Mouse (Mus musculus) lung, postnatal 0 days (tissue): ENCODE measurements around the gene Rtn4rl1.

Experiments
- CTCF ChIP-seq: IDR thresholded peaks from 2 replicates; pipeline ENCODE4 v1.5.1; 2016; ENCODE audit warnings: antibody characterized with exemption, mild to moderate bottlenecking
- EP300 ChIP-seq: IDR thresholded peaks from 2 replicates; pipeline ENCODE4 v1.6.1; 2016; ENCODE audit warnings: antibody characterized with exemption, mild to moderate bottlenecking, control low read depth

DNA sequence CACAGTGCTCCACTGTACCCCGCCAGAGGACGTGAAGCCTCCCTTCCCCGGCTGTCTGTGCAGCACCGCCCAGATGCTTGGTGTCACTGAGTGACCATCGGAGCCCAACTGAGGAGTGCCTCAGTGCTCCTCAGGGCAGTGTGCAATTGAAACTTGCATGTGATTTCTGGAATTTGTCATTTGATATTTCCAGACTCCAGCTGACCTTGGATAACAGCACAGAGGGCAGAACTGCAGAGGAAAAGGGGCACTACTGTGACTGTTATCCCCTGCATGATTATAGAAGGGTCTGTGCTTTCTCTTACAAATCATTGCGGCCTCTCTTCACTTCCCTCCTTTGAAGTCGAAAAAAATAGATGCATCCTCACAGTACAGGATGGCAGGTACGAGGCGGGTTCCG, 94.4 kb downstream of the Rtn4rl1 start:
- TF ChIP-seq EP300 (no peak), CTCF (no peak)
